Mouse (Mus musculus) heart, adult 2 months (tissue): ENCODE measurements around the gene Cby1. TPM values are rescaled to one million over a fixed set of nuclear protein-coding genes. Genes with fewer than 3 reads are reported as not detected.

Experiments used
- DNase-seq, 2 experiments: peaks; one replicate each; pipeline ENCODE4 v3.0.0; 2021
- H3K27ac ChIP-seq: fragments of 200-600 bp; 2 replicates; pipeline ENCODE4 v1.8.1; 2022
- H3K27me3 ChIP-seq: fragments of 200-500 bp; 2 replicates; pipeline ENCODE4 v1.6.1; 2012; ENCODE audit warnings: mild to moderate bottlenecking, low read length, inconsistent platforms, mixed read lengths; ENCODE audit not compliant: control insufficient read depth, insufficient read depth
- H3K36me3 ChIP-seq: fragments of 200-500 bp; 2 replicates; pipeline ENCODE4 v1.6.1; 2012; ENCODE audit warnings: low read length, inconsistent platforms; ENCODE audit not compliant: control insufficient read depth, insufficient read depth
- H3K4me1 ChIP-seq: fragments of 200-500 bp; 2 replicates; pipeline ENCODE4 v1.6.1; 2011; ENCODE audit warnings: low read length; ENCODE audit not compliant: control insufficient read depth, insufficient read depth
- H3K4me3 ChIP-seq: fragments of 200-600 bp; 2 replicates; pipeline ENCODE4 v1.8.1; 2022
- H3K79me2 ChIP-seq: fragments of 200-500 bp; replicated peaks from 2 replicates; pipeline ENCODE4 v1.6.1; 2012; ENCODE audit warnings: mild to moderate bottlenecking, inconsistent platforms, low read length, moderate library complexity, mixed read lengths; ENCODE audit not compliant: control insufficient read depth, insufficient read depth
- H3K9ac ChIP-seq: fragments of 200-500 bp; 2 replicates; pipeline ENCODE4 v1.6.1; 2012; ENCODE audit warnings: low read depth, mild to moderate bottlenecking, control low read depth, inconsistent platforms, low read length, mixed read lengths
- CTCF ChIP-seq: fragments of 200-600 bp; IDR thresholded peaks from 2 replicates; pipeline ENCODE4 v1.8.1; 2022; ENCODE audit warnings: antibody characterized with exemption, mild to moderate bottlenecking, moderate library complexity
- EP300 ChIP-seq: fragments of 200-500 bp; IDR thresholded peaks from 2 replicates; pipeline ENCODE4 v1.6.1; 2011; ENCODE audit warnings: low read depth, low read length, control low read depth; ENCODE audit not compliant: insufficient read depth
- POLR2A ChIP-seq: fragments of 200-500 bp; IDR thresholded peaks from 2 replicates; pipeline ENCODE4 v1.6.1; 2011; ENCODE audit warnings: mild to moderate bottlenecking, low read depth, low read length, control low read depth; ENCODE audit not compliant: insufficient read depth
- WGBS: fragments of 180-500 bp; shearing (Covaris S2); methylation state at CpG from one replicate; pipeline ENCODE4 v1.1.7; 2018; 5-methylcytosine and 5-hydroxymethylcytosine counted together
- intact Hi-C: fragments of 180-260 bp; cut with DNase I; formaldehyde crosslinking; loops from one replicate; pipeline ENCODE4 v1.15.1; 2025
- polyA plus RNA-seq: library from polyadenylated mRNA; depleted of rRNA; stranded (reverse); fragments of >200 nt; gene quantifications from 2 replicates; pipeline ENCODE4 v1.2.3, GENCODE M21; 2012
- total RNA-seq, 2 experiments: library from RNA; stranded (reverse); gene quantifications; 2 replicates each; pipeline ENCODE4 v1.2.3; 2021

The Cby1 gene
- total and polyA plus RNA-seq, 3 experiments = 10.1 to 19.3 (median 18.6) TPM

DNA sequence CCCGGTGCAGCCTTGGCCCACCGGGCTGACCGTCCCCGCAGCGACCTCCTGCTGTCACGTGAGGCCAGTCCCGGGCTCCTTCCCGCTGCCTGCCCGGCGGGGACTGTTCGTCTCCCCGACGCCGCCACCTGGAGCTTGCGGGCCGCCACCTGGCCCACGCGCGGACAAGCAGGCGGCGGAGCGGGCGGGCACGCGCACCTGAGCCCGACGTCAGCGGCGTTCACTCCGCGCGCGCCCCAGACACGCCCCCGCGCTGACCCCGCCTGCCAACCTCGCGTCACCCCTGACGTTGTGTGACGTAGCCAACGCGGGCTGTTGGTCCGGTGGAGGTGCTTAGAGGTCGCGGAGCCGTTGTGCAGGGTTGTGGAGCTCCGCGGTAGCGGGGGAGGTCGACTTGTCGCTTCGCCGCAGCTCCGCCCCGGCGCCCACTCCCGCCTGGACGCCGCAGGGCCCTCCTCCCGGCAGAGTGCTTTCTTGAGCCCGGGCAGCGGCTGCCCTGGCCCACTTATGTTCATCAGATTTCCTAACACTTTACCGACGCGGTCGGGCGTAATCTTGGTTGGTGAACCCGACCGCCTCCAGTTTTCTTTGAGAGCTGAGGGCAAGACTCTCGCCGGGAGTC, 28.8 kb downstream of the Cby1 start, which contains the start of gene Josd1:
TSS of gene Josd1 (minus strand) at position 274 of the 622 bp plus-strand sequence.
- peak within 1 kb of the TSS; percentile 98 for H3K9ac ChIP-seq
- H3K4me1 ChIP-seq = peaks cover 22% of the 10 kb centered on the region
- WGBS = under 1% methylated on average over 72 of the region's 72 CpGs

DNA sequence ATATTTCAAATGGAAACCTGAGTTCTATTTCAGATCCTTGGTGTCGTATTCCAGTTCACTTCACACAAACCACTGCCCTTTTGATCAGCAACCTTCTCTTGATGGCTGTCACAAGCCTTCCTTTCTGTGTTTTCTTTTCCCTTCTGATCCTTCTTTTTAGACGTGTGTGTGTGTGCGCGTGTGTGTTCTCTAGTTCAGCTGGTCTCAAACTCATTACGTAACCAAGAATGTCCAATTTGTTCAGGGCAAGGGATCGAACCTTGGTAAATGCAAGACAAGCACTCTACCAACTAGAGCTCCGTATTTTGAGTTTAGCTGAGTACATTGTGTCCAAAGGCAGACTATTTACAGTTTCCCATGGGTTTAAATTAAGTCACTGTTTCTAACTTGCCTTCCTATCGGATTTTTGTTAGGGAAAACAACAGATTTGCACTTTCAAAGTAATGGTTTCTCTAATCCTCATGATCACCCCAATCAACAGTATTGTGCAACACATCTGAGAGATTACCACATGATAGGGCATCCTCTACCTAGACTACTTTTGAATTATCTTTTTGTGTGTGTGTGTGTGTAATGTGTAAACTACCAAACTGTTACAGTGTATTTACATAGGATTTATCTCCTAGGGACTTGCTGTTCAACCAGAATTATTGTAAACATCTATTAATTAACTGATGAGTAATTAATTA, 29.4 kb downstream of the Cby1 start:
- peak overlapping the region; percentile 86 for H3K4me3 ChIP-seq
- peak overlapping the region; percentile 99 for H3K27ac ChIP-seq
- peak overlapping the region; percentile 63 for H3K9ac ChIP-seq
- H3K79me2 ChIP-seq = peaks cover 7% of the 10 kb centered on the region
- H3K4me1 ChIP-seq = peaks cover 20% of the 10 kb centered on the region
- TF ChIP-seq EP300 = no peak
- TF ChIP-seq CTCF = no peak
- no peak for TF ChIP-seq POLR2A
- DNase-seq = no peak
- H3K27me3 ChIP-seq = no peaks in the 10 kb centered on the region
- intact Hi-C loops = no loop called here
- WGBS = 4% methylated on average over 8 of the region's 8 CpGs
- H3K36me3 ChIP-seq = peaks cover under 1% of the 10 kb centered on the region

More for the DNA sequence above, 28.8 kb downstream of the Cby1 start, which contains the start of gene Josd1:
- TF ChIP-seq POLR2A = peak; percentile 90
- TF ChIP-seq CTCF = no peak
- peak; percentile 74 for TF ChIP-seq EP300
- intact Hi-C loops = loop anchor here (2.0 kb wide), 1 partner anchor 15 kb away; no protein-coding TSS in a partner anchor
- peak; percentile 98 to 99 for DNase-seq
- Histone ChIP-seq H3K27ac (peak within 1 kb of the TSS; percentile 99), H3K79me2 (peaks cover 9% of the 10 kb centered on the region), H3K4me3 (peak within 1 kb of the TSS; percentile 86), H3K27me3 (no peaks in the 10 kb centered on the region), H3K36me3 (peaks cover 3% of the 10 kb centered on the region)

DNA sequence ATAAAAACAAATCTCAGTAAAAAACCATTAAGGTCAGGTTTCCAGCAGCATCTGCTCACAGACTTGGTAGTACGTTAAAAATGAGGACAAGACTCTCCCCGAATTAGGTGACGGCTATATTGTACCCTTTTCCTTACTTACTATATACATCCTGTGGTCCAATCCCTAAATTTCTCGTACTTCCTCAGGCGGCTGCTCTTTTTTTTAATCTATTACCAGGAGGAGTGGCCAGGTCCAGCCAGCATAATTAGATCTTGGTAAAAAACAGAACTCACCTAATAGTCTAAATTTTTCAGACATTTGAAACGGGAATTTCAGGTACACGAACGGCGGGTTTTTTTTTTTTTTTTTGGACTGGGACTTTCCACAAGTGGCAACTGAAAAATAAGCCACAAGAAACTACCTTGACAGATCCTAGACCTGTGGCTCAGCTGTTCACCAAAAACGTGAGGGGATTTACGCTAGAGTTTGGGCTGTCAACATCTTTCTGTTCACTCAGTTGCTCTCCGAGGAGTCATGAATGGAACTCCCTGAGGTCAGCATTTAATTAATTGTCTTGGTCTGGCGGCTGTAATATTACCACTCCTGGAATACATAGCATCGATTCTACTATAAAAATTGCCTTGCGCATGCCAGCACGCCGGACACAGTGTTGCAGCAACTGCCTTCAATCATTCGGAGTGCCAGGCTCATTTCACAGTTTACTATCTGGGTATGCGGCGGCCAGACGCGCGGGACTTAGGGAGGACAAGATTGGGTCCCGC, 30.8 kb downstream of the Cby1 start:
- intact Hi-C loops = loop anchor here (2.0 to 5.0 kb wide), 2 partner anchors 37 to 53 kb away; partner anchors contain the start of gene Sun2
- Histone ChIP-seq H3K27ac (peak overlapping the region; percentile 57), H3K27me3 (no peaks in the 10 kb centered on the region), H3K79me2 (peaks cover 5% of the 10 kb centered on the region), H3K36me3 (no peaks in the 10 kb centered on the region; the same call in none of the 2 replicates), H3K4me1 (peaks cover 17% of the 10 kb centered on the region), H3K9ac (peak overlapping the region; percentile 24), H3K4me3 (peak overlapping the region; percentile 55)
- DNase-seq = no peak
- TF ChIP-seq EP300 = 0 out of 2 replicates have a peak, but pooled peaks have one; percentile 42
- no peak for TF ChIP-seq CTCF
- no peak for TF ChIP-seq POLR2A
- WGBS = 12% methylated on average over 24 of the region's 24 CpGs

DNA sequence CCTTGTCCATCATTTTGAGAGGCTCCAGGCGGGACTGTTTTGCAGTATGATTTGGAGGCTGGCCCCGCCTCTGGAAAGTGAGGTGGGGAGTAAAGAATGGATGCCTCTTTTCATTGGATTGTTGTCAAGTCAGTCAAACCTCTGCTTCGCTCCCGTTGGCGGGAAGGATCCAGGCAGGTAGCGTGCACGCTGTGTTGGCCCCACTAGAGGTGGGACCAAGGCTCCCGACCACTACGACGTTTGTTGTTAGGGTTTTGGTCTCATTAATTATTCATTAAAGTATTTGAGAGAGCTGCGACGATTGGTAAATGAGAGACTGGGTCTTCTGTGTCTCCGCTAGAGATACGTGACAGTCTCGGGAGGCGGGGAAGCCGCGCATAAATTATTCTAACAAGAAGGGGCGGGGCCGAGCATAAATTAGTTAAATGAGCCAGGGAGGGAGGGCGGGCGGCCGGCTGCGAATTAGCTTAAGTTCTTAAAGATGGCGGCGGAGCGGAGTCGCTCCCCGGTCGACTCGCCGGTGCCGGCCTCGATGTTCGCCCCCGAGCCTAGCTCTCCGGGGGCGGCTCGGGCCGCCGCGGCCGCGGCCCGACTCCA, 31.5 kb downstream of the Cby1 start, which contains the start of gene Gtpbp1:
TSS of gene Gtpbp1 (plus strand) at position 420 of the 597 bp plus-strand sequence.
- Histone ChIP-seq H3K79me2 (peaks cover 7% of the 10 kb centered on the region), H3K9ac (peak within 1 kb of the TSS; percentile 95), H3K4me1 (peaks cover 12% of the 10 kb centered on the region), H3K27me3 (no peaks in the 10 kb centered on the region), H3K4me3 (peak within 1 kb of the TSS; percentile 97), H3K36me3 (no peaks in the 10 kb centered on the region; the same call in 1 of the 2 replicates), H3K27ac (peak within 1 kb of the TSS; percentile 87)
- peak; percentile 95 to 99 for DNase-seq
- under 1% methylated on average over 45 of the region's 45 CpGs for WGBS
- intact Hi-C loops = loop anchor here (2.0 to 5.0 kb wide), 2 partner anchors 37 to 52 kb away; partner anchors contain the start of gene Sun2
- TF ChIP-seq POLR2A = peak; percentile 73
- no peak; the same call in 1 of the 2 replicates for TF ChIP-seq EP300
- no peak for TF ChIP-seq CTCF

DNA sequence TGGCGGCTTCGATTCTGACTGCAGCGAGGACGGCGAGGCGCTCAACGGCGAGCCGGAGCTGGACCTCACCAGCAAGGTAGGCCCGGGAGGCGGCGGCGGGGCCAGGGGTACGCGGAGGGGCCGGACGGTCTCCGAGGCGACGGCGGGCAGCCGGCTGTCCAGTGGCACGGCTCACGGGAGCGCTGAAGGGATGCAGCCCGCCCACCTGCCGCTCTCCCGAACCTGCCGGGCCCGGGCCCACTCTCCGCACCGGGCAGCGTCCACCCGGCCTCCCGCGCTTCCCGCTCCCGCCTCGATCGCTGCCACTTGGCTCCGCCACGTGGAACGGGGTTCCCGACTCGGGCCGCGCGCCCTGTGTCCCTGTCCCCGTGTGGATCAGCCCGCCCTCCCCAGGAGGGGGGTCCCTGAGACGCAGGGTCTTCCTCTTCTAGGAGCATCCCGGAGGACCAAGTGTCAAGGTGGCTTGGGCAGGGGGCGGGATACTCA, 32.1 kb downstream of the Cby1 start:
- H3K4me1 ChIP-seq = peaks cover 9% of the 10 kb centered on the region
- TF ChIP-seq EP300 (no peak), CTCF (no peak), POLR2A (no peak)
- peak overlapping the region; percentile 97 for H3K4me3 ChIP-seq
- peak overlapping the region; percentile 87 for H3K27ac ChIP-seq
- H3K27me3 ChIP-seq = no peaks in the 10 kb centered on the region
- DNase-seq = no peak
- H3K9ac ChIP-seq = peak overlapping the region; percentile 95
- H3K36me3 ChIP-seq = no peaks in the 10 kb centered on the region; the same call in 1 of the 2 replicates
- intact Hi-C loops = loop anchor here (2.0 to 5.0 kb wide), 2 partner anchors 36 to 52 kb away; partner anchors contain the start of gene Sun2
- H3K79me2 ChIP-seq = peaks cover 7% of the 10 kb centered on the region
- under 1% methylated on average over 52 of the region's 53 CpGs for WGBS
